Mouse (Mus musculus) ES-Bruce4 (cell line): ENCODE results near the gene Ube2d3.

ENCODE experiments used
- CTCF ChIP-seq: IDR thresholded peaks from one replicate; pipeline ENCODE4 v1.8.1; 2011; ENCODE audit warnings: low read depth, low read length
- POLR2A ChIP-seq: IDR thresholded peaks from one replicate; pipeline ENCODE4 v1.8.1; 2011; ENCODE audit warnings: low read length; ENCODE audit not compliant: insufficient read depth

DNA sequence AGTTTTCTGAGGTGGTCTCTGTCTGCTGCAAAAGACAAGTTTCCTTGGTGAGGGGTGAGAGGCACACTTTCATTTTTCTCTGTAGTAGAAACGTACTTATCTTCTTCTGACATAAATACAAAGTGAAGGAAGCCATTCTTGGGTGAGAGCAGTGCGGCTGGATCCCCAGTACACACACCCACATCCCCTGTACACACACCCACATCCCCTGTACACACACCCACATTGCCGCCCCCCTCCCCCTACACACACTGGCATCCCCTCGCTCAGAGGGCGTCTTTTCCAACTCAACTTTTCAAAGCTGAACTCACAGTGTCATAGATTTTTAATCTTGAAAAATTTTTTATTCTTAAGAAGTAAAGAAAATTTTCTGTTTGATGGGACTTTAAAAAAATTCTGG lies 77.3 kb downstream of the Ube2d3 start:
- TF ChIP-seq CTCF, result no peak
- no peak for TF ChIP-seq POLR2A
